Mouse (Mus musculus) heart, embryonic 12.5 days (tissue): ENCODE data around the gene Slc25a22. TPM values are rescaled to one million over a fixed set of nuclear protein-coding genes. Genes with fewer than 3 reads are reported as not detected.

Source experiments
- ATAC-seq: fragments of 200-750 bp; cut with Nextera tagmentation; 2 replicates; pipeline ENCODE4 v1.8.0; 2017; ENCODE audit warnings: moderate TSS enrichment, moderate library complexity; ENCODE audit not compliant: insufficient number of reproducible peaks, low FRiP score
- H3K27ac ChIP-seq: fragments of 300-500 bp; sonication (generic); 2 replicates; pipeline ENCODE4 v1.5.1; 2016; ENCODE audit warnings: mild to moderate bottlenecking, moderate library complexity; ENCODE audit not compliant: poor library complexity, severe bottlenecking
- H3K27me3 ChIP-seq: fragments of 300-500 bp; sonication (generic); replicated peaks from 2 replicates; pipeline ENCODE4 v1.6.1; 2016; ENCODE audit warnings: mild to moderate bottlenecking, moderate library complexity
- H3K36me3 ChIP-seq: fragments of 300-500 bp; sonication (generic); 2 replicates; pipeline ENCODE4 v1.6.1; 2016; ENCODE audit warnings: mild to moderate bottlenecking, moderate library complexity
- H3K4me1 ChIP-seq: fragments of 300-500 bp; sonication (generic); replicated peaks from 2 replicates; pipeline ENCODE4 v1.6.1; 2016; ENCODE audit warnings: mild to moderate bottlenecking
- H3K4me2 ChIP-seq: fragments of 300-500 bp; sonication (generic); 2 replicates; pipeline ENCODE4 v1.6.1; 2016; ENCODE audit warnings: mild to moderate bottlenecking, moderate library complexity
- H3K4me3 ChIP-seq: fragments of 300-500 bp; sonication (generic); 2 replicates; pipeline ENCODE4 v1.5.1; 2016; ENCODE audit warnings: mild to moderate bottlenecking
- H3K9ac ChIP-seq: fragments of 300-500 bp; sonication (generic); 2 replicates; pipeline ENCODE4 v1.6.1; 2016; ENCODE audit warnings: mild to moderate bottlenecking, moderate library complexity
- H3K9me3 ChIP-seq: fragments of 300-500 bp; sonication (generic); replicated peaks from 2 replicates; pipeline ENCODE4 v1.6.1; 2016; ENCODE audit warnings: mild to moderate bottlenecking, moderate library complexity
- WGBS: fragments of 180-500 bp; shearing (Covaris S2); methylation state at CpG from one replicate; pipeline ENCODE4 v1.1.7; 2016; 5-methylcytosine and 5-hydroxymethylcytosine counted together
- polyA plus RNA-seq: library from polyadenylated mRNA; unstranded; fragments of >200 nt; fragmentation: Nextera tagmentation; extraction: Ambion mirVana; gene quantifications from 2 replicates; pipeline ENCODE4 v1.2.1, GENCODE M21; 2016

Gene Slc25a22
- polyA plus RNA-seq, 1 experiment from 2014 or later = 20.7 TPM

GRCm38 (mm10) chr7:141480842-141481497 lies 43.3 kb upstream of the Slc25a22 start:
- H3K9me3 ChIP-seq = no peaks in the 10 kb centered on the region
- H3K4me2 ChIP-seq = peak overlapping the region; percentile 98
- ATAC-seq = no peak
- H3K36me3 ChIP-seq = no peaks in the 10 kb centered on the region
- peak overlapping the region; percentile 59 for H3K4me3 ChIP-seq
- H3K9ac ChIP-seq = peak overlapping the region; percentile 80; the same call in 1 of the 2 replicates
- no peak overlapping the region for H3K27ac ChIP-seq
- peaks cover 64% of the 10 kb centered on the region for H3K4me1 ChIP-seq
- WGBS = 12% methylated on average over 10 of the region's 10 CpGs
- peaks cover 13% of the 10 kb centered on the region for H3K27me3 ChIP-seq

GRCm38 (mm10) chr7:141478270-141478748 lies 40.6 kb upstream of the Slc25a22 start:
- 40% methylated on average over 5 of the region's 5 CpGs for WGBS
- Histone ChIP-seq H3K9ac (peak overlapping the region; percentile 17), H3K27me3 (peaks cover 10% of the 10 kb centered on the region), H3K27ac (peak overlapping the region; percentile 93), H3K4me3 (no peak overlapping the region), H3K4me1 (peaks cover 72% of the 10 kb centered on the region), H3K4me2 (peak overlapping the region; percentile 84), H3K36me3 (no peaks in the 10 kb centered on the region), H3K9me3 (no peaks in the 10 kb centered on the region)
- no peak for ATAC-seq

GRCm38 (mm10) chr7:141477578-141478269 lies 40.0 kb upstream of the Slc25a22 start:
- WGBS = 35% methylated on average over 4 of the region's 4 CpGs
- peak overlapping the region; percentile 84 for H3K4me2 ChIP-seq
- H3K27me3 ChIP-seq = peaks cover 5% of the 10 kb centered on the region
- H3K27ac ChIP-seq = peak overlapping the region; percentile 93
- H3K4me1 ChIP-seq = peaks cover 71% of the 10 kb centered on the region
- ATAC-seq = peak; percentile 16
- peak overlapping the region; percentile 80; the same call in 1 of the 2 replicates for H3K4me3 ChIP-seq
- peaks cover 2% of the 10 kb centered on the region for H3K36me3 ChIP-seq
- H3K9me3 ChIP-seq = no peaks in the 10 kb centered on the region
- H3K9ac ChIP-seq = peak overlapping the region; percentile 83

- 12% methylated on average over 7 of the region's 7 CpGs for WGBS
- Histone ChIP-seq H3K9me3 (no peaks in the 10 kb centered on the region), H3K36me3 (peaks cover 9% of the 10 kb centered on the region), H3K4me3 (peak overlapping the region; percentile 80), H3K4me1 (peaks cover 63% of the 10 kb centered on the region), H3K9ac (peak overlapping the region; percentile 83), H3K27ac (peak overlapping the region; percentile 93), H3K27me3 (no peaks in the 10 kb centered on the region), H3K4me2 (peak overlapping the region; percentile 84)
- ATAC-seq = 0 out of 2 replicates have a peak, but pooled peaks have one; percentile 0
These were observed 39.3 kb upstream of the Slc25a22 start for GRCm38 (mm10) chr7:141476981-141477370.

- Histone ChIP-seq H3K4me1 (peaks cover 60% of the 10 kb centered on the region), H3K4me2 (peak overlapping the region; percentile 84)
- 0% methylated on average over 17 of the region's 17 CpGs for WGBS
These were observed 38.7 kb upstream of the Slc25a22 start for GRCm38 (mm10) chr7:141476226-141476980.

GRCm38 (mm10) chr7:141475805-141476158 lies 38.1 kb upstream of the Slc25a22 start:
- H3K4me1 ChIP-seq = peaks cover 54% of the 10 kb centered on the region
- peak overlapping the region; percentile 83 for H3K9ac ChIP-seq
- peak overlapping the region; percentile 84 for H3K4me2 ChIP-seq
- no peaks in the 10 kb centered on the region for H3K9me3 ChIP-seq
- no peaks in the 10 kb centered on the region for H3K27me3 ChIP-seq
- WGBS = under 1% methylated on average over 12 of the region's 12 CpGs
- peak overlapping the region; percentile 93 for H3K27ac ChIP-seq
- H3K4me3 ChIP-seq = peak overlapping the region; percentile 80
- 0 out of 2 replicates have a peak, but pooled peaks have one; percentile 10 for ATAC-seq
- H3K36me3 ChIP-seq = peaks cover 19% of the 10 kb centered on the region

More at GRCm38 (mm10) chr7:141476226-141476980, 38.7 kb upstream of the Slc25a22 start:
- Histone ChIP-seq H3K36me3 (peaks cover 13% of the 10 kb centered on the region), H3K9me3 (no peaks in the 10 kb centered on the region), H3K27ac (peak overlapping the region; percentile 93), H3K9ac (peak overlapping the region; percentile 83), H3K27me3 (no peaks in the 10 kb centered on the region), H3K4me3 (peak overlapping the region; percentile 80)
- peak; percentile 63 for ATAC-seq

GRCm38 (mm10) chr7:141475011-141475804 lies 37.5 kb upstream of the Slc25a22 start, which contains the start of the genes Polr2l and Tspan4:
Polr2l (minus strand) TSS chr7:141475132.
Tspan4 (plus strand) TSS chr7:141475240.
- Histone ChIP-seq H3K9me3 (no peaks in the 10 kb centered on the region), H3K27ac (peak within 1 kb of the TSS; percentile 93), H3K4me3 (peak within 1 kb of the TSS; percentile 80), H3K4me2 (peak within 1 kb of the TSS; percentile 84), H3K36me3 (peaks cover 25% of the 10 kb centered on the region), H3K9ac (peak within 1 kb of the TSS; percentile 83), H3K27me3 (no peaks in the 10 kb centered on the region), H3K4me1 (peaks cover 53% of the 10 kb centered on the region)
- under 1% methylated on average over 87 of the region's 87 CpGs for WGBS
- peak; percentile 70 for ATAC-seq

- Histone ChIP-seq H3K4me2 (peak overlapping the region; percentile 84), H3K4me1 (peaks cover 60% of the 10 kb centered on the region), H3K36me3 (peaks cover 35% of the 10 kb centered on the region), H3K27me3 (no peaks in the 10 kb centered on the region), H3K9ac (peak overlapping the region; percentile 83), H3K9me3 (no peaks in the 10 kb centered on the region), H3K27ac (no peak overlapping the region), H3K4me3 (peak overlapping the region; percentile 80)
- 9% methylated on average over 5 of the region's 5 CpGs for WGBS
- ATAC-seq = no peak
These were observed 36.5 kb upstream of the Slc25a22 start for GRCm38 (mm10) chr7:141474160-141474559.

- ATAC-seq = no peak
- Histone ChIP-seq H3K9me3 (no peaks in the 10 kb centered on the region), H3K27me3 (no peaks in the 10 kb centered on the region), H3K9ac (no peak overlapping the region), H3K4me3 (no peak overlapping the region), H3K27ac (no peak overlapping the region), H3K36me3 (peaks cover 36% of the 10 kb centered on the region), H3K4me1 (peaks cover 62% of the 10 kb centered on the region), H3K4me2 (no peak overlapping the region)
- 85% methylated on average over 6 of the region's 6 CpGs for WGBS
These were observed 35.1 kb upstream of the Slc25a22 start for GRCm38 (mm10) chr7:141472763-141473162.

- H3K9me3 ChIP-seq = no peaks in the 10 kb centered on the region
- WGBS = 76% methylated on average over 6 of the region's 6 CpGs
- H3K9ac ChIP-seq = no peak overlapping the region
- H3K4me1 ChIP-seq = peaks cover 57% of the 10 kb centered on the region
- H3K27me3 ChIP-seq = no peaks in the 10 kb centered on the region
- H3K4me2 ChIP-seq = no peak overlapping the region
- H3K4me3 ChIP-seq = no peak overlapping the region
- H3K36me3 ChIP-seq = peaks cover 36% of the 10 kb centered on the region
- H3K27ac ChIP-seq = no peak overlapping the region
- ATAC-seq = no peak
These were observed 34.5 kb upstream of the Slc25a22 start for GRCm38 (mm10) chr7:141472226-141472625.
